Mouse (Mus musculus) forebrain, embryonic 14.5 days (tissue): ENCODE data around the gene Olfr3. TPM values are rescaled to one million over a fixed set of nuclear protein-coding genes. Genes with fewer than 3 reads are reported as not detected.

Experiments
- ATAC-seq: fragments of 200-750 bp; cut with Nextera tagmentation; 2 replicates; pipeline ENCODE4 v1.8.0; 2017; ENCODE audit warnings: mild to moderate bottlenecking, moderate library complexity
- DNase-seq: peaks from one replicate; pipeline ENCODE4 v3.0.0-alpha.2; 2015; ENCODE audit warnings: low spot score
- H3K27ac ChIP-seq: fragments of 300-500 bp; sonication (generic); 2 replicates; pipeline ENCODE4 v1.5.1; 2014; ENCODE audit warnings: low read depth, mild to moderate bottlenecking, control low read depth, low read length, moderate library complexity
- H3K27me3 ChIP-seq: fragments of 300-500 bp; sonication (generic); replicated peaks from 2 replicates; pipeline ENCODE4 v1.6.1; 2014; ENCODE audit warnings: low read length, control low read depth, mixed read lengths; ENCODE audit not compliant: control insufficient read depth, insufficient read depth
- H3K36me3 ChIP-seq: fragments of 300-500 bp; sonication (generic); 2 replicates; pipeline ENCODE4 v1.6.1; 2014; ENCODE audit warnings: low read length, control low read depth; ENCODE audit not compliant: control insufficient read depth, insufficient read depth
- H3K4me1 ChIP-seq: fragments of 300-500 bp; sonication (generic); 2 replicates; pipeline ENCODE4 v1.6.1; 2014; ENCODE audit warnings: antibody characterized with exemption, low read length, control low read depth; ENCODE audit not compliant: control insufficient read depth, insufficient read depth
- H3K4me2 ChIP-seq: fragments of 300-500 bp; sonication (generic); 2 replicates; pipeline ENCODE4 v1.6.1; 2014; ENCODE audit warnings: mild to moderate bottlenecking, control low read depth, low read length
- H3K4me3 ChIP-seq: fragments of 300-500 bp; sonication (generic); 2 replicates; pipeline ENCODE4 v1.5.1; 2014; ENCODE audit warnings: low read depth, low read length, control low read depth
- H3K9ac ChIP-seq: fragments of 300-500 bp; sonication (generic); 2 replicates; pipeline ENCODE4 v1.6.1; 2014; ENCODE audit warnings: mild to moderate bottlenecking, low read length, control low read depth, moderate library complexity
- H3K9me3 ChIP-seq: fragments of 300-500 bp; sonication (generic); replicated peaks from 2 replicates; pipeline ENCODE4 v1.6.1; 2016; ENCODE audit warnings: low read length, control low read depth, mixed read lengths; ENCODE audit not compliant: control insufficient read depth
- WGBS: fragments of 180-500 bp; shearing (Covaris S2); extraction: QIAGEN DNeasy Blood & Tissue Kit; methylation state at CpG from one replicate; pipeline ENCODE4 v1.1.7; 2014; 5-methylcytosine and 5-hydroxymethylcytosine counted together
- polyA plus RNA-seq: library from polyadenylated mRNA; unstranded; fragments of >200 nt; fragmentation: Nextera tagmentation; extraction: Ambion mirVana; gene quantifications from 2 replicates; pipeline ENCODE4 v1.2.1, GENCODE M21; 2014

Olfr3 gene
- not detected in 2 replicates for polyA plus RNA-seq

DNA sequence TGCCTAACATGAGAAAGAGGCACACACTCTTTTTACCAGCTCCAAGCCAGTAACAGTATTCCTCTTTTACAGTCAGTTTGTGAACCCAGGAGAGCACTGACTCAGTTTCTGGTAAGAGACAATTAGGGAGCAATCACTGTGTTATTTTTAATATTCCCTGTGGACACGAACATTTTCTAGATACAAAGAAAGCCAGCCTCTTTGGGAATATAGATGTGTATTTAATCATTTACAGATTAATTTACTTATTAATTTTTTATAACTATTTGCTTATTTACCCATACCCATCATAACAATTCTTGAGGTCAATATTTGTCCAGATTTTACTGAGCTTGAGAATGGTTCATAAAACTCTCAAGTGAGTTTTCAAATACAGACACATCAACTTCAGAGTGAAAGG, at the start of gene Olfr3:
Olfr3 (minus strand) TSS at position 101 of the 400 bp plus-strand sequence.
- Histone ChIP-seq H3K4me2 (no peak within 1 kb of the TSS), H3K4me3 (no peak within 1 kb of the TSS), H3K27me3 (no peaks in the 10 kb centered on the region), H3K9me3 (peaks cover 15% of the 10 kb centered on the region; the same call in 1 of the 2 replicates), H3K9ac (no peak within 1 kb of the TSS), H3K4me1 (no peaks in the 10 kb centered on the region), H3K36me3 (no peaks in the 10 kb centered on the region), H3K27ac (no peak within 1 kb of the TSS)
- no peak for ATAC-seq
- 69% methylated on average over 1 of the region's 1 CpGs for WGBS
- DNase-seq: no peak

DNA sequence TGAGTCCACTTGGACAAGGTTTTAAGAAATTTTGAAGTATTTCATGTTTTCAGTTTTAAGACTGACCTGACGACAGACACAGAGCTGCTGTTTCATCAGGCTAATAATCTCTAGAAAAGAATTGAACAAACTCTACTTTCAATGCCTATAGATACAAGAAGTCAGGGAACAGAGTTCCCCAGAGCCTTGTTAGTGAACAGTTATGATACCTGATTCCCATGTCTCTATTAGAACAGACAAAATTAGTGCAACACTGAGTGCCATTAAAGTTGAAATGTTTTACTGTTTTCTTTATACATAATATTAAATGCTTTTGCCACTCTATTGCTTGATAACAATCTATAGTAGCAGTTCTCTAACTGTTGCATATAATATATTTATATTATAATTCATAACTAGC, 45.7 kb upstream of the Olfr3 start, which contains the start of gene Olfr351:
Olfr351 (minus strand) TSS at position 101 of the 400 bp plus-strand sequence.
- ATAC-seq: no peak
- H3K4me2 ChIP-seq: no peak within 1 kb of the TSS
- H3K9me3 ChIP-seq: peaks cover 14% of the 10 kb centered on the region
- H3K27me3 ChIP-seq: no peaks in the 10 kb centered on the region
- no peaks in the 10 kb centered on the region for H3K4me1 ChIP-seq
- H3K36me3 ChIP-seq: no peaks in the 10 kb centered on the region
- H3K27ac ChIP-seq: no peak within 1 kb of the TSS
- no peak within 1 kb of the TSS for H3K4me3 ChIP-seq
- 88% methylated on average over 1 of the region's 1 CpGs for WGBS
- no peak within 1 kb of the TSS for H3K9ac ChIP-seq
- DNase-seq: no peak

DNA sequence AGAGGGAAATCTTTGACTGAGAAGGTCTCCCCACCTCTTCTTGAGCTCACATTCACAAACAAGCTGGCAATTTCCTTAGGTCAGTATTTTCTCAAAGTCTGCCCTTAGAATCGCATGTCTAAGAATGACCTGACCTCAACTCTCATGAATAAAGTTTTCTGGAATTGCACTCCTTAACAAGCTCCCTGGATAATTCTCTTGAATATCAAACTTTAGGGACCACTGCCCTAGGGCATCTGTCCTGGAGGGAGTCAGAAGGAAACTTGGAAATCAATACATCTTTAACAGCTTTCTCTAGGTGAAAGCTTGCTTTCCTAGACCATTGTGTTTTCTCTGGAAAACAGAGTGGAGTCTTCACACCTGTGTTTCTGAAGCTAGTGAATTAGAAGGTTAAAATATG, 29.2 kb upstream of the Olfr3 start, which contains the start of gene Olfr350:
Olfr350 (plus strand) TSS at position 301 of the 400 bp plus-strand sequence.
- WGBS: 80% methylated on average over 1 of the region's 1 CpGs
- Histone ChIP-seq H3K36me3 (no peaks in the 10 kb centered on the region), H3K9me3 (peaks cover 14% of the 10 kb centered on the region; the same call in 1 of the 2 replicates), H3K4me2 (no peak within 1 kb of the TSS), H3K27ac (no peak within 1 kb of the TSS), H3K4me1 (no peaks in the 10 kb centered on the region), H3K27me3 (no peaks in the 10 kb centered on the region), H3K4me3 (no peak within 1 kb of the TSS), H3K9ac (no peak within 1 kb of the TSS)
- ATAC-seq (no peak), DNase-seq (no peak)

DNA sequence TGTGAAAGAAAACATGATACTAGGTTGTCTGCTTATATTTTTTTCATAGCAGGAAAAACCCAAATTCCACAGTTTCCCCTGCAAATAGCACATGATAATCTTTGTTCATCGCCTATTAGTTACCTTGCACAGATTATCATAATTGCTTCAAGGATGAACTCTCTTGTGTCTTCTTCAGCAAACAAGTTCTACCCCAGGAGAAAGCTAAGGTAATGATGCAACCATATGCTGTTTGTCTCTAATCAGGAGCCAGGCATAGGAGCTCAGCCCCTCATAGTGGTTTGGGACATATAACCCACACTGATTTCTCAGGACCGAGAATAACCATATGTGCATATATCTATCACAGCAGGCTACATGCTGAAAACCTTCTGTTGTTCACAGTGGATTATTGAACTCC, 26.6 kb downstream of the Olfr3 start, which contains the start of gene Olfr50:
Olfr50 (plus strand) TSS at position 301 of the 400 bp plus-strand sequence.
- 73% methylated on average over 2 of the region's 2 CpGs for WGBS
- Histone ChIP-seq H3K4me2 (no peak within 1 kb of the TSS), H3K4me1 (no peaks in the 10 kb centered on the region), H3K27me3 (no peaks in the 10 kb centered on the region), H3K9ac (no peak within 1 kb of the TSS), H3K4me3 (no peak within 1 kb of the TSS), H3K9me3 (peaks cover 12% of the 10 kb centered on the region; the same call in 1 of the 2 replicates), H3K27ac (no peak within 1 kb of the TSS), H3K36me3 (no peaks in the 10 kb centered on the region)
- ATAC-seq: no peak
- DNase-seq: no peak

DNA sequence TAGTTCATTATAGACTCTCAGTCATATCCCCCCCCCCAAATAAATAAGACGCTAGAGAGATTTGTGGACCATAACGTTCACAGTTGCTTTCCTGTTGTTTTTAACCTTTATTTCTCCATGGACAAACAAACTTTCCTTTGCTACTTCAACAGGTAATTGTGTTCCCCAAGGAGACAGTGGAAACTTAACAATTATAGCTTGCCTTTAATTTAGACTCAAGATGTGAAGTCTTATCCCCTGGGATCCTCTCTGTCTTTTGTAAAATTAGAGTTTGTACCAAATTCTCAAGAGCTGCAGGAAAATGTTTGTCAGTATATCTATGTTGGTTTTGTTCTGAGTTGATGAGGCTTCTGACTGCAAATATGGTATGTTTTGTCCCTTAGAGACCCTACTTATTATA, 32.9 kb downstream of the Olfr3 start, which contains the start of gene Olfr348:
Olfr348 (plus strand) TSS at position 301 of the 400 bp plus-strand sequence.
- 73% methylated on average over 2 of the region's 2 CpGs for WGBS

More for the DNA sequence above, 32.9 kb downstream of the Olfr3 start, which contains the start of gene Olfr348:
- no peak within 1 kb of the TSS for H3K4me3 ChIP-seq
- no peak within 1 kb of the TSS for H3K4me2 ChIP-seq
- no peaks in the 10 kb centered on the region; the same call in 1 of the 2 replicates for H3K9me3 ChIP-seq
- ATAC-seq (no peak), DNase-seq (no peak)
- H3K27me3 ChIP-seq: no peaks in the 10 kb centered on the region
- H3K4me1 ChIP-seq: no peaks in the 10 kb centered on the region
- H3K9ac ChIP-seq: no peak within 1 kb of the TSS
- H3K27ac ChIP-seq: no peak within 1 kb of the TSS
- H3K36me3 ChIP-seq: no peaks in the 10 kb centered on the region

Other genes with a start within 250 kb of the Olfr3 start
- not detected in 2 replicates for gene Olfr345, start 177.0 kb downstream of the Olfr3 start, polyA plus RNA-seq
- gene Olfr346, start 131.2 kb downstream of the Olfr3 start, polyA plus RNA-seq: not detected in 2 replicates
- not detected in 2 replicates for gene Olfr347, start 85.1 kb downstream of the Olfr3 start, polyA plus RNA-seq
- not detected in 2 replicates for gene Olfr348, start 32.8 kb downstream of the Olfr3 start, polyA plus RNA-seq
- gene Olfr50, start 26.5 kb downstream of the Olfr3 start, polyA plus RNA-seq: not detected in 2 replicates
- gene Olfr350, start 29.3 kb upstream of the Olfr3 start, polyA plus RNA-seq: not detected in 2 replicates
- gene Olfr351, start 45.6 kb upstream of the Olfr3 start, polyA plus RNA-seq: not detected in 2 replicates
- not detected in 2 replicates for gene Olfr352, start 51.4 kb upstream of the Olfr3 start, polyA plus RNA-seq
- not detected in 2 replicates for gene Olfr353, start 75.9 kb upstream of the Olfr3 start, polyA plus RNA-seq
- gene Olfr354, start 88.6 kb upstream of the Olfr3 start, polyA plus RNA-seq: not detected in 2 replicates
- gene Olfr355, start 111.9 kb upstream of the Olfr3 start, polyA plus RNA-seq: not detected in 2 replicates
- gene Olfr356, start 120.1 kb upstream of the Olfr3 start, polyA plus RNA-seq: not detected in 2 replicates
- gene Olfr357, start 176.8 kb upstream of the Olfr3 start, polyA plus RNA-seq: not detected in 2 replicates
- gene Olfr358, start 192.3 kb upstream of the Olfr3 start, polyA plus RNA-seq: not detected in 2 replicates
- gene Olfr360, start 248.7 kb upstream of the Olfr3 start, polyA plus RNA-seq: not detected in 2 replicates